Mouse (Mus musculus) intestine, embryonic 16.5 days (tissue): ENCODE measurements around the gene H2al1d. TPM values are rescaled to one million over a fixed set of nuclear protein-coding genes. Genes with fewer than 3 reads are reported as not detected.

ENCODE experiments used
- polyA plus RNA-seq: library from polyadenylated mRNA; unstranded; fragments of >200 nt; fragmentation: Nextera tagmentation; extraction: Ambion mirVana; gene quantifications from 2 replicates; pipeline ENCODE4 v1.2.1, GENCODE M21; 2015

H2al1d gene
- polyA plus RNA-seq, 1 experiment from 2014 or later: not detected

Other genes starting within 250 kb of the H2al1d start
- not detected in 2 replicates for gene H2al1a, start 9.6 kb upstream of the H2al1d start, polyA plus RNA-seq
- not detected in 2 replicates for gene H2al1b, start 6.4 kb upstream of the H2al1d start, polyA plus RNA-seq
- gene H2al1c, start 3.2 kb upstream of the H2al1d start, polyA plus RNA-seq: not detected in 2 replicates
- gene H2al1e, start 3.1 kb downstream of the H2al1d start, polyA plus RNA-seq: not detected in 2 replicates
- not detected in 2 replicates for gene H2al1f, start 6.3 kb downstream of the H2al1d start, polyA plus RNA-seq
- not detected in 2 replicates for gene H2al1g, start 9.4 kb downstream of the H2al1d start, polyA plus RNA-seq
- gene H2al1h, start 12.7 kb downstream of the H2al1d start, polyA plus RNA-seq: not detected in 2 replicates
- gene H2al1i, start 15.8 kb downstream of the H2al1d start, polyA plus RNA-seq: not detected in 2 replicates
- not detected in 2 replicates for gene H2al1j, start 19.0 kb downstream of the H2al1d start, polyA plus RNA-seq